Mouse (Mus musculus) CD4-positive, CD25-positive, alpha-beta regulatory T cell, adult 2 months (primary cell): ENCODE results near the gene Zfp978.
"Not testable (repeated sequence)": the region's sequence is repeated elsewhere in the genome, so short reads cannot be mapped to it uniquely, and the experiment has no call there.

Experiments used
- DNase-seq: peaks from one replicate; pipeline ENCODE4 v3.0.0-alpha.2; 2012; ENCODE audit warnings: low read depth, low spot score

Zfp978 gene

DNA sequence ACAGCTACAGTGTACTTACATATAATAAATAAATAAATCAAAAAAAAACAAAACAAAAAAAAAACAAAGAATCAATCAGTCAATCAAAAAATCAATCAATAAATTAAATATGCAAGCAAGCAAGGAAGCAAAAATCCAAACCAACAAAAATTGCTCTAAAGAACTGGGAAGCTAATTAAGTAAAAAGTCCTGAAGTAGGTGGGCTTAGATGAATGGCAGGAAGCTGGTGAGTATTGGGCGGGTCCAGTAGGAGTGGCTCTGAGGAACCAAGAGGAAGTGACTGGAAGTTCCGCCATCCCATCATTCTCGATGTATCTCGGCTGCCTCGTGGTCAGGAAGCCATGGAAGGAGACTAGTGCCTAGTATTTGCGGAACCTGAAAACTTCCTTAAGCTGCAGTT lies at the start of gene Zfp978:
Gene Zfp978, plus strand, starts transcription at position 301 of the 400 bp plus-strand sequence.
- DNase-seq = not testable (repeated sequence)

DNA sequence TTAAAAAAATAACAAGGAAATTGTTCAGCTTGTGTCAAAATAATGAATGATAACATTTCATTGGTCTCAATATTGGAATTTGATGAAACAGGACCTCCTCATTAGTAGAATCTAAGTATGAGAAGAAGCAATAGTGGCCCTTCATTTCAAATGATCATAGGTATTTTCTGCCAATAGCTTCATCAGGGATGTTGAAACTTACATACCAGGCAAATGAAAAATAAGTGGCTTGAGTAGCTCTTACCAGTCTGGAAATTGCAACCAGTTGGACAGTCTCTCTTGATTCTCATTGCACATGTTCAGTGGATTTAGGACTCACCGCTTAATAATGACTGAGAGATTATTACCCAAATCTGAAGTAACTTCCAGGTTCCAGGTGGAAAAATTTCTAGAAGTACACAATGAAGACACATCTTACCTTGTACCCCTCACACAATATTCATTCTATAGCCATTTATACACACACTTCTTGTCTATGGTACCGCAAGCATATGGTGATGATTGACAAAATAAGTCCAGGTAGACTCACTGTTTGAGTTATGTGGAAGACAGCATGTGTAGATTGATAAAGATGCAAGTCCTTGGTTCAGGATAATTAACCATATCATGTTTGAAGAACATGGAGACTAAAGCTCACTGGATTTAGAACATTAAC lies 25.9 kb upstream of the Zfp978 start:
- not testable (repeated sequence) for DNase-seq

DNA sequence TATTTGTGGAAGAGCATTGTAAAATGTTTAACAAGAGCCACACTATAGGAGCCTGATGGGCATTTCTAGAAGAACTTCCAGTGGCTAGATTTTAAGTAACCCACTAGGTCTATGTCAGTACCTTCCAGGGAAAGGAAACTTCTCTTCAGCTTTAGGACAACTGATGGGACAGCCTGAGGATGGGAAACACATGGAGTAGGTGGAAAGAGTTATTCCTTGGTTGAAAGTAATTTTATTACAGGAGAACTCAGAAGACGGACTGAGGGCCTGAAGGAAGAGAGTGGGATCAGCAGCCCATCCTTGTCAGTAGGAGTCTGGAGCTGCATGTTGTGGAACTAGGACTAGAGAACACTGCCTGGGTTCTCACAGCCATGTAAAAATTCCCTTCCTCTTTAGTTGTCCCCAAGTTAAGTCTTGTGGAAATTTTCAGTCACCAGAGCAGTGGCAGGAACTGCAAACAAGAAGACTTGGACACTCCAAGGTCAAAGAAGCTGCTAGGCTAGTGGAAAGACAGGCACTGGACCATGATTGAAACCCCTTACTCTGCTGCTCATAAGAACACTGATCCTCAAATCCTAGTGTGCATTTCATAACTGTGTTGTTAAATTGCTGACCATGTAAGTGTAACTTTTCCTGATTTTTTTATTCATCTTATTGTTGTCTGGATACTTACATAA lies 25.3 kb upstream of the Zfp978 start:
- DNase-seq = not testable (repeated sequence)

DNA sequence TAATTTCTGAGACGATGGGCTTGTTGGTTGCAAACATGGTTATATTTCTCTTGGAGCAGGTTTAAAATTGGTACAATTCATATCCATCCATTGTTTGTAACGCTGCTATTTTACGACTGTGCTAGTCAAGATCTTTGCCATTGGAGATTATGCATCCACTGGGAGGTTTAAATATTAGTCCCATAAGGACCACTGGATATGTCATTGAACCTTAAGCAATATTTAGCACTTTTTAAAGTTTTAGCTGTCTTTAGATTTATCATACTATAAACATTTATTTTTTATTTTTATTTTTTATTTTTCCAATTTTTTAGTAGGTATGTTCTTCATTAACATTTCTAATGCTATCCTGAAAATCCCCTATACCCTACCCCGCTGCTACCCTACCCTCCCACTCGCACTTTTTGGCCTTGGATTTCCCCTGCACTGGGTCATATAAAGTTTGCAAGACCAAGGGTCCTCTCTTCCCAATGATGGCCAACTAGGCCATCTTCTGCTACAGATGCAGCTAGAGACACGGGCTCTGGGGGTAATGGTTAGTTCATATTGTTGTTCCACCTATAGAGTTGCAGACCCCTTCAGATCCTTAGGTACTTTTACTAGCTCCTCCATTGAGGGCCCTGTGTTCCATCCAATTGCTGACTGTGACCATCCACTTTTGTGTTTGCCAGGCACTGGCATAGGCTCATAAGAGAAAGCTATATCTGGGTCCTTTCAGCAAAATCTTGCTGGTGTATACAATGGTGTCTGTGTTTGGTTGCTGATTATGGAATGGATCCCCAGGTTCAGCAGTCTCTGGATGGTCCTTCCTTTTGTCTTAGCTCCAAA lies 24.5 kb upstream of the Zfp978 start:
- DNase-seq = not testable (repeated sequence)

DNA sequence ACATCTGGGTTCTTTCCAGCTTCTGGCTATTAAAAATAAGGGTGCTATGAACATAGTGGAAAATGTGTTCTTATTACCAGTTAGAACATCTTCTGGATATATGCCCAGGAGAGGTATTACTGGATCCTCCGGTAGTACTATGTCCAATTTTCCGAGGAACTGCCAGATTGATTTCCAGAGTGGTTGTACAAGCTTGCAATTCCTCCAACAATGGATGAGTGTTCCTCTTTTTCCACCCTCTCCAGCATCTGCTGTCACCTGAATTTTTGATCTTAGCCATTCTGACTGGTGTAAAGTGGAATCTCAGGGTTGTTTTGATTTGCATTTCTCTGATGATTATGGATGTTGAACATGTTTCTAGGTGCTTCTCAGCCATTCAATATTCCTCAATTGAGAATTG lies 23.6 kb upstream of the Zfp978 start:
- not testable (repeated sequence) for DNase-seq

DNA sequence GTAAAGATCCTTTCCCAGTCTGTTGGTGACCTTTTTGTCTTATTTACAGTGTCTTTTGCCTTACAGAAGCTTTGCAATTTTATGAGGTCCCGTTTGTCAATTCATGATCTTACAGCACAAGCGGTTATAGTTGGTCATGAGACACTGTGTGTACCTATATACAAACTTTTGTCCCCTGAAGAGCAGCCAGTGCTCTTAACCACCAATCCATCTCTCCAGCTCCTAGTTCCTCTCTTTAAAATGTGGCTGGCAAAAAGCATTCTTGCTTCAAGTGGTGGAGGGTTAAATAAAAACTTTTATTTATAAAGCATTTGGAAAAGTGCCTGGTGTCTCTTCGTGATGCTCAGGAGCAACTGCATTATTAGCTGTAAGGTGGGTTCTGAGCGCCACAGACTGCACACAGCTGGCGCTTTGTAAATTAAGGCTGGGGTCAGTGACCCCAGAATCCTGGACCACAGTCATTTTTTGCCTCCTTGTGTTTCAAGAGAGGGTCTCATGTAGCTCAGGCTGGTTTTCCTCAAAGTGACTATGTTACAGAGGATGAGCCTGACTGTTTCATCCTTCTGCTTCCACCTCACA lies 23.0 kb upstream of the Zfp978 start:
- DNase-seq = no peak

DNA sequence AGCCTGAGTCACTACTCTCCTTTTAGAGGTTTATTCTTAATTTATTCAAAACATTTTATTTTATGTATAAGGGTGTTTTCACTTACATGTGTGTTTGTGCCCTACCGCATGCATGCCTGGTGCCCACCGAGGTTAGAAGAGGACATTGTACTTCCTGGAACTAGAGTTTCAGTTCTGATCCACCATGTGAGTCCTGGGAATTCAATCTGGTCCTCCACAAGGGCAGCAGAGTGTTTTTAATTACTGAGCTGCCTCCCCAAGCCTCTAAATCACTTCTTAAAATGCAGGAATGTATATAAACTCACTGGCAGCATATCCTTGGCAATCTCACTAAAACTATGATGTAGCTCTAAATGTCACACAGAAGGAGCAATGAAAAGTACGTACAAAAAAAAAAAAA lies 22.4 kb upstream of the Zfp978 start:
- not testable (repeated sequence) for DNase-seq

DNA sequence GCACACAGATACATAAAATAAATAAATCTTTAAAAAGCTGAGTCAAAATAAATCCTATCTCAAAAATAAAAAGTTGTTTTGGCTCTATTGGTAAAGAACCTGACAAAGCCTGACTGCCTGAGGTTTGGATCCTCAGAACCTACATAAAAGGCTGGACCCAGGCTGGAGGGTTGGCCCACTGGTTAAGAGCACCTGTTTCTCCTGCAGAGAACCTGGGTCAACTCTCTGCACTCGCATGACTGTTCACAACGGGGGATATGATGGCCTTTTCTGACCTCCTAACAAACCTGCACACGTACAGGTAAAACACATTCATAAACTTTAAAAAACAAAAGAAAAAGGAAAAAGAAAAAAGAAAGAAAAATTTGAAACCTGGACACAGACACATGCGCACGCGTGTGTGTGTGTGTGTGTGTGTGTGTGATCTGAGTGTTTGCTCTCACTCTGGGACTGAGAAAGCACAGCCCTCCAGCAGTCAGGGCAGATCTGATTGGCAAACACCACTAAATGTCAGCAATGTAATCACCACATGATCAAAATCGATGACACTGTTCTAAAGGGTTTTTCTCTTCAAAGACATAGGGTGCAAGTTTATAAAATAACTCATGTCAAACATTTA lies 21.4 kb upstream of the Zfp978 start:
- DNase-seq = not testable (repeated sequence)

DNA sequence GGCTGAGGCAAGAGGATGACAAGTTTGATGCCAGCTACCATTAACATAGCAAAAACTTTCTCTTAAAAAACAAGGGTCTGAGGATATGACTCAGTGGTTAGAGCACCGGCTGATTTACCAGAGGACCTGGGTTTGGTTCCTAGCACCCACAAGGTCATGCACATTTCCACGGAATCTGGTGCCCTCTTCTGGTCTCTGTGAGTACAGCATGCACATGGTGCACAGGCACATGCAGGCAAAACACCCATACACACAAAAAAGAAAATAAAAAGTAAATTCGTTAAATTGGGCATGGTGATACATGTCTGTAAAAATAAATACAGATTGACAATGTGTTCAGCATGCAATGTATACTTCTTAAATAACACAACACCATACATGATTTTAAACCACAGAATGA lies 20.9 kb upstream of the Zfp978 start:
- not testable (repeated sequence) for DNase-seq

DNA sequence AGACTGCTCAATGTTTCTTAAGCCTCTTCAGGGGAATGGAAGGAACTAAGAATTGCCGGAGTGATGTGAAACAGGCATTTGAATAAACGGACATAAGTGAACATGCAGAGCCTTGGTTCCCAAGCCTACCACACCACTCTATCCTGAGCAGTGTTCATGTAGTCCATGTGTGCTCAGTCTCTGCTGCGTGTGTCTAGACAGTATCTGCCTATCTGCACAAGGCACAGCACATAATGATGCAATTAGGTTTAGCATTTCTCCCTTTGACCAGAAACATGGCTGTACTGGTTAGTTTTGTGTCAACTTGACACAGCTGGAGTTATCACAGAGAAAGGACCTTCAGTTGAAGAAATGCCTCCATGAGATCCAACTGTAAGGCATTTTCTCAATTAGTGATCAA lies 20.2 kb upstream of the Zfp978 start:
- DNase-seq = not testable (repeated sequence)

DNA sequence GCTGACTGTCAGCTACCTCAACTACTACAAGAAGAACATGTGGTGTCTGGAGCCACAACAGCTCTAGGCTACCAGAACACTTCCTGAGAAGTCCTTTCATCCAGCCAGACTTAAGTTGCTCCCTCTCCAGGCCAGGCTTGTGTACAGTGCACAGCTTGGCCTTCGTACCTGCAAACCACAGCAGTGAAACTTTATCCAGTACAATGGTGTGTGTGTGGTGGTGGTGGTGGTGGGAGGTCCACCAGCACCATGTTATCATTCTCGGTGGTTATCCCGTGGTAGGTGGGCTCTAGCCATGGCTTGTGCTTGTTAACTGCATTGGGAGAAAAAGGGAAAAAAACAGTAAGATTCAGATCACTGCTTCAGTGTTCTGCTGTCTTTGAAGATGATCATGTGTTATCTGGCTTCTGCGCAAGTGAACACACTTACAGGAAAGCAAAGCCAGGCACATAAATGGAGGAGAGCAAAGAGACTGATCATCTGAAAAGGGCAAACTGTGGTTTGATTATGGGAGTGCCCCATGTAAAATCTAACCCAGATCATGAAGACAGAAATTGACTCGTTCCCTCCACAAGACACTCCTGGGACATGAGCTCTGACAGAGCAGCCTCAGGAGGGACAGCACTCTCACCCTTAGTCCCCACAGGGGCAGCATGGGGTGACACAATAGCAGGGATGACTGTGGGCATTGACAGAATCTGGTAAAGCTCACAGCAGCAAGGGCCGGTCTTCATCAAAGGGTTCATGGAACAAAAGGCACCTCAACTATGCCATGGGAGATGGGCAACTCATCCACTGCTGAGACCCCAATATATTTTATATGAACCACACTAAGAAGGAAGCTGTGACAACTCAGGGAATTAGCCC lies 17.8 kb upstream of the Zfp978 start:
- DNase-seq = not testable (repeated sequence)

DNA sequence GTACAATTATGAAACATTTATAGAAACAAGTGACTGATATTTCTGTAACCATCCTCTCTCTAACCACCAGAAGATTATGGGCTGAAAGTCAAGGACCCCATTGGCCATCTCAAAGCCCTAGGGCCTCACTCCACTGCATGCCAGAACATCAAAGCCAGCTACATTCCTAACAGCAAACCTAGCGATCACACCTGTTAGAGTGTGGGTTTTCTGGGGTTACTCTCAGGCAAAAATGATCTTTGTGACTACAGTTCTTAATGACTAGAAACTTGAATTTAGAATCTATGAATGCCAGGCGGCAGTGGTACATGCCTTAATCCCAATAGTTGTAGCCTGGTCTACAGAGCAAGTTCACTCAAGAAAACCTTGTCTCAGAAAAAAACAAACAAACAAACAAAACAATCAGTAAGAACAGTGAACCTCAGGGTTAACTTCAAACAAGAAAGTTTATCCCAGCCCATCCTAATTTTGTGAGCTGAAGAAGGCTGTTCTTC lies 16.0 kb upstream of the Zfp978 start:
- DNase-seq = not testable (repeated sequence)

DNA sequence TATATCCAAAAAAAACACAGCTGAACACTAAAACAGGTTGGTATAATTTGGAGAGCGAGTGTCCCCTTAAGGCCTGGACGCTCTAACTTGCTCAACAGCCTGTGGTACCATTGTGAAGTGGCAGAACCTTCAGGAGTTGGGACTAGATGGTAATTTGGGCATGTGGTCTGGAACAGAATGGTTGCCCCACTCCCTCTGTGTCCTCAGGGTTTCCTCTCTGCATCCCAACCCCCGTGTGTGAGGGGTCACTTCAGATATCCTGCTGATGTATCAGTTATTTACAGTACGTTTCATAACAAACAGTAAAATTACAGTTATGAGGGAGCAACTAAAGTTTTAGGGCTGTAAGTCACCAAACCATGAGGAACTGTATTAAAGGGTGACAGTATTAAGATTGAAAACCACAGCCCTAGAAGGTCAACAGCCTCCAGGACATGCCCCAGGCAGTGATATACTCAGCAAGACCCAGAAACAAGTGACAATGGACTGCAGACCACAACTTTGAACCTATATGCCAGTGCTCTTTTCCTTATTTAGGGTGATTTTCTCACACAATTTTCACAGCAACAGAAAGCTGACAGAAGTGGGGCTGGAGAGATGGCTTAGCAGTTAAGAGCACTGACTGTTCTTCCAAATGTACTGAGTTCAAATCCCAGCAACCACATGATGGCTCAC lies 14.6 kb upstream of the Zfp978 start:
- DNase-seq = not testable (repeated sequence)

DNA sequence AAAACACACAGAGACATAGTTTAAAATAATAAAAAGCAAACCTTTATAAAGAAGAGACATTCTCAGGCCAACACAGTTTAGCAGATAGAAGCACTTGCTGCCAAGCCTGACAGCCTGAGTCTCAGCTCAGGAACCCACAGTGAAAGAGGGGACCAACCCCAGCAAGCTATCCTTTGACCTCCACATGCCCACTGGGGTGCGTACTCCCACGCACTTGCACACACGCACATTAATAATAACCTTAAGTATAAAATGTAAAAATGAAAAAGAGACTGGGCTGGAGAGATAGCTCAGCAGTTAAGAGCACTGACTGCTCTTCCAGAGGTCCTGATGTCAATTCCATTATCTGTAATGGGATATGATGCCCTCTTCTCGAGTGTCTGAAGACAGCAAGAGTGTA lies 13.8 kb upstream of the Zfp978 start:
- not testable (repeated sequence) for DNase-seq

DNA sequence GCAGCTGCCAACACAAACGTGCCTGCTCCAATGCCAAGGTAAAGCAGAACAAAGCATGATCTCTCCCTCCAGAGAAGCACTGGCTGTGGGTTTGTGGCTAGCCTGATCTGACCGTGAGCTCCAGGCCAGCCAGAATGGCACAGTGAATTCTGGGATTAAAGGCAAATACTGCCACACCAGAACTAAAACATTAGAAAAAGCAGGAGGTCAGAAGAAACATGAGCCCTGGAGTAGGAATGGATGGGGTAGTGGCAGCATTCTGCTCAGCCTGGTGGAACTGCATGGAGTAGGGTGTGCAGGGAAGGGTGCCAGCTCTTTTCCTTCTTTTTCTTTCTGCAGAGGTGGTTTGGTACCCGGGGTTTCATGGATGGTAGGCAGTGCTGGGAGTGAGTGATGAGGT lies 13.2 kb upstream of the Zfp978 start:
- not testable (repeated sequence) for DNase-seq

DNA sequence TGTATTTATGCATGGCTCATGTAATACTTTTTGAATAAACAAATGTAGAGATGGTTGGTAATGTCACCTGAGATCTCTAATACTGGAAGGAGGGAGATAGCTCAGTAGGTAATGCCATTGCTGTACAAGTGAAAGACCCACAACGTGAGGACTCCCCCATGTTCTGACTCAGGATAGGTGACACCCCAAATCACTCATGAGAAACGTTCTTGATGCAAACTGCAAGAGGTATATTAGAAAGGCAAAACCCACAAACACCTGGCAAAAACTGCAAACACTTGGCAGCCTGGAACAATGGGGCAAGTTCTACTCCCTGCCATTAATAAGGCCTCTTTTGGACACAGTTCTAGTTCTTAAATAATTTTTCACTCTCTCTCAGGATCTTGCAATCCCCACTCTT lies 12.7 kb upstream of the Zfp978 start:
- DNase-seq = not testable (repeated sequence)

DNA sequence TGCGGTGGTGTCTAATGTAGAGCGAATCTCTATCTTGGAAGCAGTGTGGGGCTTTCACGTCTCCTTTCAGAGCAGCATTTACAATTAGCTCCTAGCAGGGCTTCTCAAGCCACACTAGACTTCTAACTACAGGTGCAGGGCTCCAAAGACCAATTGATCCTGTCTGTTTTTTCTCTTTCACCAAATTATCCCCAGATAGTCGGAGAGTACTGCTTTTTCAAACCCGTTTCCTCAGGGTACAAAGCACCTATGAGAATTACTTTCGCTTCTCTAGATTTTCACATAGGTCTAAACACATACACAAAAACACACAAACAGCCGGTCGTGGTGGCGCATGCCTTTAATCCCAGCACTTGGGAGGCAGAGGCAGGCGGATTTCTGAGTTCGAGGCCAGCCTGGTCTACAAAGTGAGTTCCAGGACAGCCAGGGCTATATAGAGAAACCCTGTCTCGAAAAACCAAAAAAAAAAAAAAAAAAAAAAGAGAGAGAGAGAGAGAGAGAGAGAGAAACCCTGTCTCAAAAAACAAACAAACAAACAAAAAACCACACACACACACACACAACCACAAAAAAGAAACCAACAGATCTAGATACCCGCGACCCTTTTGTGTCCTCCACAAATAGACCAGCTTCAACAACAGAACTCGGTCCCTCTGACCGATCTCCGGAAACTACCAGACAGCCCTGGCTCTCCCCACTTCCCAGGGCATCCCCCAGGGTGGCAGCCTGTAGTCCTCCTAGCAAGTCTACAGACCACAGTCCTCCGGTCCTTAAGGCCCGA lies 12.0 kb upstream of the Zfp978 start:
- DNase-seq = not testable (repeated sequence)

DNA sequence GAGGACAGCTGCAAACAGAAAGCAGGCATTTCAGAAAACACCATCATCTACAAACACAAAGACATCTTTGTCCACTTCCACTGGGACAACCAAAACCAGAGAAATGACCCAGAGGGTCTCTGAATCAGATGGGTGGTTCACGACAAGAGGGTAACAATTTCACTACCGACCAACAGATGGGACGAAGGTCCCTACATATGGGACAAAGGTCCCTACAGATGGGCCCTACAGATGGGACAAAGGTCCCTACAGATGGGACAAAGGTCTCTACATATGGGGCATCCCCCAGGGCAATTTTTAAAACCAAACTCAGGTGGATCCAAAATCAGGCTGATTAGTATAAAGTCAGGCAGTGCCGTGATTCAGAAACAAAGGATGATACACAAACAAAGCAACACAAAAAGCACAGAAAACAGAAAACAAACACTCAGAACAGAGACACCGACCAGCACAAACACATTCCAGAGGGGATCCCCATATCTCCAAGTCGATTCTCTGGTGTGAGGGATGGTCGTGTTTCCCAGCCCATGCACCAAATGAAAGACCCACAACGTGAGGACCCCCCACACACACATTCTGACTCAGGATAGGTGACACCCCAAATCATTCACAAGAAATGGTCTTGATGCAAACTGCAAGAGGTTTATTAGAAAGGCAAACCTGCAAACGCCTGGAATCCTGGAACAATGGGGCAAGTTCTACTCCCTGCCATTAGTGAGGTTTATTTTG lies 11.3 kb upstream of the Zfp978 start:
- DNase-seq = not testable (repeated sequence)
